Mouse (Mus musculus) forebrain, embryonic 15.5 days (tissue): ENCODE data around the gene Icam5. TPM values are rescaled to one million over a fixed set of nuclear protein-coding genes. Genes with fewer than 3 reads are reported as not detected.
"Not testable (repeated sequence)": the region's sequence is repeated elsewhere in the genome, so short reads cannot be mapped to it uniquely, and the experiment has no call there.

Source experiments
- ATAC-seq: fragments of 200-750 bp; cut with Nextera tagmentation; replicated peaks from 2 replicates; pipeline ENCODE4 v1.8.0; 2017; ENCODE audit warnings: mild to moderate bottlenecking, moderate TSS enrichment, moderate library complexity
- H3K27ac ChIP-seq: fragments of 300-500 bp; sonication (generic); replicated peaks from 2 replicates; pipeline ENCODE4 v1.5.1; 2015; ENCODE audit warnings: mild to moderate bottlenecking, inconsistent platforms
- H3K27me3 ChIP-seq: fragments of 300-500 bp; sonication (generic); 2 replicates; pipeline ENCODE4 v1.6.1; 2015; ENCODE audit warnings: inconsistent platforms
- H3K36me3 ChIP-seq: fragments of 300-500 bp; sonication (generic); 2 replicates; pipeline ENCODE4 v1.6.1; 2015; ENCODE audit warnings: mild to moderate bottlenecking, inconsistent platforms
- H3K4me1 ChIP-seq: fragments of 300-500 bp; sonication (generic); 2 replicates; pipeline ENCODE4 v1.6.1; 2015; ENCODE audit warnings: inconsistent platforms
- H3K4me2 ChIP-seq: fragments of 300-500 bp; sonication (generic); replicated peaks from 2 replicates; pipeline ENCODE4 v1.6.1; 2015; ENCODE audit warnings: mild to moderate bottlenecking, inconsistent platforms
- H3K4me3 ChIP-seq: fragments of 300-500 bp; sonication (generic); 2 replicates; pipeline ENCODE4 v1.5.1; 2015; ENCODE audit warnings: mild to moderate bottlenecking, inconsistent platforms
- H3K9ac ChIP-seq: fragments of 300-500 bp; sonication (generic); replicated peaks from 2 replicates; pipeline ENCODE4 v1.6.1; 2015; ENCODE audit warnings: mild to moderate bottlenecking, inconsistent platforms
- H3K9me3 ChIP-seq: fragments of 300-500 bp; sonication (generic); 2 replicates; pipeline ENCODE4 v1.6.1; 2016; ENCODE audit warnings: inconsistent platforms
- WGBS: fragments of 180-500 bp; shearing (Covaris S2); methylation state at CpG from one replicate; pipeline ENCODE4 v1.1.7; 2015; ENCODE audit warnings: mixed read lengths; 5-methylcytosine and 5-hydroxymethylcytosine counted together
- polyA plus RNA-seq: library from polyadenylated mRNA; unstranded; fragments of >200 nt; fragmentation: Nextera tagmentation; extraction: Ambion mirVana; gene quantifications from 2 replicates; pipeline ENCODE4 v1.2.1, GENCODE M21; 2015

Icam5 gene
- polyA plus RNA-seq = 1.5 and 2.2 TPM in 2 replicates

- peak within 1 kb of the TSS; percentile 96 for H3K4me2 ChIP-seq
- peaks cover 63% of the 10 kb centered on the region for H3K4me1 ChIP-seq
- H3K4me3 ChIP-seq = peak within 1 kb of the TSS; percentile 53
- H3K9ac ChIP-seq = peak within 1 kb of the TSS; percentile 56
- H3K9me3 ChIP-seq = no peaks in the 10 kb centered on the region
- no peaks in the 10 kb centered on the region for H3K36me3 ChIP-seq
- peak; percentile 42 for ATAC-seq
- peak within 1 kb of the TSS; percentile 20; the same call in 1 of the 2 replicates for H3K27ac ChIP-seq
- peaks cover 81% of the 10 kb centered on the region for H3K27me3 ChIP-seq
- under 1% methylated on average over 35 of the region's 35 CpGs for WGBS
These were observed at the start of gene Icam5 for GRCm38 (mm10) chr9:21031896-21032351. Icam5 (plus strand) TSS chr9:21032073.

- Histone ChIP-seq H3K4me2 (no peak overlapping the region), H3K27me3 (no peaks in the 10 kb centered on the region), H3K4me1 (no peaks in the 10 kb centered on the region), H3K36me3 (no peaks in the 10 kb centered on the region), H3K4me3 (no peak overlapping the region), H3K9ac (no peak overlapping the region), H3K27ac (no peak overlapping the region), H3K9me3 (no peaks in the 10 kb centered on the region)
- ATAC-seq = no peak
- WGBS = 71% methylated on average over 3 of the region's 3 CpGs
These were observed 49.7 kb upstream of the Icam5 start for GRCm38 (mm10) chr9:20982171-20982570.

- no peak for ATAC-seq
- Histone ChIP-seq H3K27me3 (no peaks in the 10 kb centered on the region; the same call in 1 of the 2 replicates), H3K36me3 (no peaks in the 10 kb centered on the region), H3K4me2 (no peak overlapping the region), H3K9me3 (no peaks in the 10 kb centered on the region), H3K9ac (no peak overlapping the region), H3K4me1 (no peaks in the 10 kb centered on the region), H3K27ac (no peak overlapping the region), H3K4me3 (no peak overlapping the region)
- 70% methylated on average over 5 of the region's 5 CpGs for WGBS
These were observed 48.7 kb upstream of the Icam5 start for GRCm38 (mm10) chr9:20983169-20983568.

- H3K9ac ChIP-seq = no peak overlapping the region
- H3K27ac ChIP-seq = no peak overlapping the region
- H3K9me3 ChIP-seq = no peaks in the 10 kb centered on the region
- H3K4me3 ChIP-seq = no peak overlapping the region
- ATAC-seq = no peak
- no peaks in the 10 kb centered on the region; the same call in 1 of the 2 replicates for H3K27me3 ChIP-seq
- no peak overlapping the region for H3K4me2 ChIP-seq
- no peaks in the 10 kb centered on the region for H3K36me3 ChIP-seq
- 60% methylated on average over 15 of the region's 15 CpGs for whole genome bisulfite sequencing
- H3K4me1 ChIP-seq = no peaks in the 10 kb centered on the region
These were observed 44.8 kb upstream of the Icam5 start for GRCm38 (mm10) chr9:20986952-20987686.

- no peak overlapping the region for H3K4me2 ChIP-seq
- H3K27ac ChIP-seq = no peak overlapping the region
- 21% methylated on average over 7 of the region's 7 CpGs for WGBS
- no peaks in the 10 kb centered on the region; the same call in 1 of the 2 replicates for H3K27me3 ChIP-seq
- H3K9me3 ChIP-seq = no peaks in the 10 kb centered on the region
- H3K36me3 ChIP-seq = no peaks in the 10 kb centered on the region
- no peak overlapping the region for H3K4me3 ChIP-seq
- no peaks in the 10 kb centered on the region for H3K4me1 ChIP-seq
- ATAC-seq = no peak
- no peak overlapping the region for H3K9ac ChIP-seq
These were observed 43.9 kb upstream of the Icam5 start for GRCm38 (mm10) chr9:20987953-20988352.

GRCm38 (mm10) chr9:20990861-20991260 is 41.0 kb upstream of the Icam5 start:
- Histone ChIP-seq H3K4me3 (no peak overlapping the region), H3K27me3 (no peaks in the 10 kb centered on the region; the same call in 1 of the 2 replicates), H3K4me1 (no peaks in the 10 kb centered on the region), H3K36me3 (no peaks in the 10 kb centered on the region), H3K27ac (no peak overlapping the region), H3K4me2 (no peak overlapping the region), H3K9me3 (no peaks in the 10 kb centered on the region), H3K9ac (no peak overlapping the region)
- WGBS = 5% methylated on average over 10 of the region's 10 CpGs
- no peak for ATAC-seq

- Histone ChIP-seq H3K27me3 (no peaks in the 10 kb centered on the region; the same call in 1 of the 2 replicates), H3K36me3 (no peaks in the 10 kb centered on the region), H3K9ac (no peak overlapping the region), H3K4me1 (no peaks in the 10 kb centered on the region), H3K27ac (no peak overlapping the region), H3K4me3 (no peak overlapping the region), H3K9me3 (no peaks in the 10 kb centered on the region), H3K4me2 (no peak overlapping the region)
- no peak for ATAC-seq
- 100% methylated on average over 4 of the region's 4 CpGs for WGBS
These were observed 40.3 kb upstream of the Icam5 start for GRCm38 (mm10) chr9:20991587-20991986.

- no peaks in the 10 kb centered on the region for H3K9me3 ChIP-seq
- no peak overlapping the region for H3K9ac ChIP-seq
- no peaks in the 10 kb centered on the region; the same call in 1 of the 2 replicates for H3K27me3 ChIP-seq
- H3K4me3 ChIP-seq = no peak overlapping the region
- no peaks in the 10 kb centered on the region for H3K4me1 ChIP-seq
- ATAC-seq = no peak
- no peak overlapping the region for H3K4me2 ChIP-seq
- H3K36me3 ChIP-seq = no peaks in the 10 kb centered on the region
- WGBS = 58% methylated on average over 5 of the region's 5 CpGs
- H3K27ac ChIP-seq = no peak overlapping the region
These were observed 38.5 kb upstream of the Icam5 start for GRCm38 (mm10) chr9:20993165-20993898.

GRCm38 (mm10) chr9:20995069-20995468 is 36.8 kb upstream of the Icam5 start:
- Histone ChIP-seq H3K4me1 (no peaks in the 10 kb centered on the region), H3K9ac (no peak overlapping the region), H3K36me3 (no peaks in the 10 kb centered on the region), H3K4me3 (no peak overlapping the region), H3K27ac (no peak overlapping the region), H3K4me2 (no peak overlapping the region), H3K9me3 (no peaks in the 10 kb centered on the region), H3K27me3 (no peaks in the 10 kb centered on the region)
- WGBS = 67% methylated on average over 3 of the region's 3 CpGs
- no peak for ATAC-seq

- Histone ChIP-seq H3K4me1 (no peaks in the 10 kb centered on the region; the same call in 1 of the 2 replicates), H3K27me3 (no peaks in the 10 kb centered on the region), H3K9me3 (no peaks in the 10 kb centered on the region), H3K27ac (no peak overlapping the region), H3K4me2 (no peak overlapping the region), H3K4me3 (no peak overlapping the region), H3K36me3 (no peaks in the 10 kb centered on the region), H3K9ac (no peak overlapping the region)
- no peak for ATAC-seq
- WGBS = 94% methylated on average over 8 of the region's 8 CpGs
These were observed 34.8 kb upstream of the Icam5 start for GRCm38 (mm10) chr9:20997065-20997464.

- not testable (repeated sequence) for H3K9ac ChIP-seq, H3K9me3 ChIP-seq, H3K27ac ChIP-seq, H3K4me2 ChIP-seq, H3K27me3 ChIP-seq, ATAC-seq, H3K4me3 ChIP-seq, H3K4me1 ChIP-seq, H3K36me3 ChIP-seq
- WGBS = 80% methylated on average over 1 of the region's 1 CpGs
These were observed 33.5 kb upstream of the Icam5 start for GRCm38 (mm10) chr9:20998337-20998736.

GRCm38 (mm10) chr9:21000811-21001210 is 31.1 kb upstream of the Icam5 start:
- no peak for ATAC-seq
- peaks cover 12% of the 10 kb centered on the region for H3K4me1 ChIP-seq
- H3K4me2 ChIP-seq = no peak overlapping the region
- no peaks in the 10 kb centered on the region for H3K9me3 ChIP-seq
- H3K36me3 ChIP-seq = peaks cover 8% of the 10 kb centered on the region
- H3K27me3 ChIP-seq = no peaks in the 10 kb centered on the region
- no peak overlapping the region for H3K27ac ChIP-seq
- no peak overlapping the region for H3K4me3 ChIP-seq
- no peak overlapping the region for H3K9ac ChIP-seq
